Mouse (Mus musculus) thymus, adult 2 months (tissue): ENCODE measurements around the gene Tfap2a.

Experiments used
- CTCF ChIP-seq: fragments of 200-500 bp; IDR thresholded peaks from 2 replicates; pipeline ENCODE4 v1.5.1; 2012; ENCODE audit warnings: mild to moderate bottlenecking, control low read depth, low read length, moderate library complexity, borderline replicate concordance; ENCODE audit not compliant: control insufficient read depth, poor library complexity, insufficient read depth; ENCODE audit errors: extremely low read depth
- POLR2A ChIP-seq: fragments of 200-500 bp; IDR thresholded peaks from 2 replicates; pipeline ENCODE4 v1.6.1; 2012; ENCODE audit warnings: mild to moderate bottlenecking, low read length, control low read depth, moderate library complexity; ENCODE audit not compliant: control insufficient read depth, poor library complexity, insufficient read depth; ENCODE audit errors: extremely low read depth

- TF ChIP-seq POLR2A (no peak), CTCF (no peak)
These were observed 34.9 kb downstream of the Tfap2a start for GRCm38 (mm10) chr13:40703123-40703797.
